In the genomic region with DNA sequence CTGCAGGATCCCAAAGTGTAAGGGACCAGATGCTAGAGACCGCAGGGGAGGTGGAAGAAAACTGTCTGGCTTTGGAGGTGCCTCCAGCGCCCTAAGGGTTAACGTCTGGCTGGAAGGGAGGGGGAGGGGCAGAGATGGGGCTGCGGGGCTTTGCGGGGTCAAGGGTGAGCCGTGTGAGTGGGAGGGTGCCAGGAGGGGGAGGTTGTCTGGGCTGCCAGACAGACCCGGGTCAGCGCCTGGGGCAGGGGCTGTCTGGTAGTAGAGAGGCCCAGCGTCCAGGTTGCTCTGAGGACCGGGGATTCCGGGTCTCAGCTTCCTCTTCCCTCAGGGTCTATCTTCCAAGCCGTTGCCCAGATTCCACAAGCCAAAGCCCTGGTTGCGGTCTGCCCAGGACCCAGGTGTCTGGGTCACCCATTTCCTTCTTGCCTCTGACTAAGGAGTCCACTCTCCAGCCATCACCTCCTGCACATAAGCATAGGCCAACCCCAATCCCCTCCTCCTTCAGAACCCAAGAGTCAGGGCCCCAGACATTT, we compare ENCODE assay signal across 8 mouse cellular contexts. TPM values are rescaled to one million over a fixed set of nuclear protein-coding genes. Genes with fewer than 3 reads are reported as not detected.
A peak's percentile ranks its signal among the peaks of the same experiment; 100 is the strongest.
DNase-seq lines count a peak whose midpoint lies in the region; ATAC-seq and TF ChIP-seq lines count a peak whose summit lies in the region.

No protein-coding gene starts in this region.

- intact Hi-C loops in left cerebral cortex, postnatal 10 days (cut with DNase I): no loop called here

- no peaks in the 10 kb centered on the region for H3K27me3 ChIP-seq in forebrain, postnatal 0 days (ENCODE audit: insufficient read depth, low read length)
- H3K27me3 ChIP-seq in hindbrain, embryonic 12.5 days: no peaks in the 10 kb centered on the region
- H3K27me3 ChIP-seq in megakaryocyte, embryonic 14.5 days (replicated peaks): peaks cover 29% of the 10 kb centered on the region

- H3K4me3 ChIP-seq in forebrain, postnatal 0 days (ENCODE audit: low read depth, low read length): peak overlapping the region; percentile 92
- peak overlapping the region; percentile 88 for H3K4me3 ChIP-seq in hindbrain, embryonic 12.5 days
- peak overlapping the region; percentile 97 for H3K4me3 ChIP-seq in megakaryocyte, embryonic 14.5 days (replicated peaks)

- H3K27ac ChIP-seq in forebrain, postnatal 0 days (ENCODE audit: low read depth, low read length): peak overlapping the region; percentile 100
- H3K27ac ChIP-seq in hindbrain, embryonic 12.5 days: peak overlapping the region; percentile 100

- 0% methylated on average over 13 of the region's 13 CpGs for WGBS in forebrain, postnatal 0 days
- WGBS in hindbrain, embryonic 12.5 days: 0% methylated on average over 13 of the region's 13 CpGs

- ATAC-seq in forebrain, postnatal 0 days: peak; percentile 6; the same call in 1 of the 2 replicates
- peak; percentile 30 for ATAC-seq in hindbrain, embryonic 12.5 days (ENCODE audit: low FRiP score)

- peak overlapping the region; percentile 90 for H3K4me2 ChIP-seq in forebrain, postnatal 0 days (ENCODE audit: low read depth)
- peak overlapping the region; percentile 92 for H3K4me2 ChIP-seq in hindbrain, embryonic 12.5 days (replicated peaks)

- H3K36me3 ChIP-seq in forebrain, postnatal 0 days (ENCODE audit: insufficient read depth): peaks cover 8% of the 10 kb centered on the region; the same call in 1 of the 2 replicates
- peaks cover 21% of the 10 kb centered on the region for H3K36me3 ChIP-seq in hindbrain, embryonic 12.5 days
- H3K36me3 ChIP-seq in megakaryocyte, embryonic 14.5 days (replicated peaks; ENCODE audit: low read length): no peaks in the 10 kb centered on the region

- no peak for TF ChIP-seq CTCF in forebrain, postnatal 0 days (IDR thresholded peaks at IDR 0.05; ENCODE audit: low read depth)

- no peaks in the 10 kb centered on the region for H3K9me3 ChIP-seq in forebrain, postnatal 0 days (ENCODE audit: low read length)
- H3K9me3 ChIP-seq in hindbrain, embryonic 12.5 days (replicated peaks): no peaks in the 10 kb centered on the region
- H3K9me3 ChIP-seq in megakaryocyte, embryonic 14.5 days: no peaks in the 10 kb centered on the region

- H3K9ac ChIP-seq in forebrain, postnatal 0 days: peak overlapping the region; percentile 98
- peak overlapping the region; percentile 95 for H3K9ac ChIP-seq in hindbrain, embryonic 12.5 days

- peak; percentile 73 for DNase-seq in NIH3T3 (ENCODE audit: low read depth)
- DNase-seq in cerebellum, adult 18-20 months: peak; percentile 69 to 77
- peak; percentile 77 for DNase-seq in forebrain, postnatal 0 days
- DNase-seq in left cerebral cortex, postnatal 10 days (ENCODE audit: extremely low spot score in 1 of 2, low spot score in 2 of 2): peak; percentile 42 to 87
- peak; percentile 47 for DNase-seq in right cerebral cortex, postnatal 25 days
- no peak for DNase-seq in B cell, adult 2 months

- H3K4me1 ChIP-seq in forebrain, postnatal 0 days (ENCODE audit: insufficient read depth): peaks cover 26% of the 10 kb centered on the region
- H3K4me1 ChIP-seq in hindbrain, embryonic 12.5 days: peaks cover 35% of the 10 kb centered on the region
- peaks cover 32% of the 10 kb centered on the region for H3K4me1 ChIP-seq in megakaryocyte, embryonic 14.5 days

RNA-seq across cellular contexts. Expression of a gene that starts 0.8 kb away (rescaled TPM):
- total RNA-seq in forebrain, postnatal 0 days (2014; rRNA removed): 18.5 and 20.8 TPM in 2 replicates
- polyA plus RNA-seq in forebrain, postnatal 0 days (2015; fragmentation: Nextera tagmentation; extraction: Ambion mirVana): 5.1 and 10.7 TPM in 2 replicates
- polyA plus RNA-seq in hindbrain, embryonic 12.5 days (2016; fragmentation: Nextera tagmentation; extraction: Ambion mirVana): 50.5 and 56.4 TPM in 2 replicates
- total RNA-seq in left cerebral cortex, postnatal 10 days (2021): 10 to 100 TPM; 80.5 to 82.2 TPM
- polyA plus RNA-seq in megakaryocyte, embryonic 14.5 days (2012; ENCODE audit: insufficient read depth, low replicate concordance): 5.5 TPM in 1 of 2 replicates, not detected in the other

RNA-seq across cellular contexts. Expression of a gene that starts 27.3 kb away (rescaled TPM):
- total RNA-seq in forebrain, postnatal 0 days (2014; rRNA removed): 0.23 and 0.90 TPM in 2 replicates
- 0.20 and 0.53 TPM in 2 replicates for polyA plus RNA-seq in forebrain, postnatal 0 days (2015; fragmentation: Nextera tagmentation; extraction: Ambion mirVana)
- 1.3 and 1.4 TPM in 2 replicates for polyA plus RNA-seq in hindbrain, embryonic 12.5 days (2016; fragmentation: Nextera tagmentation; extraction: Ambion mirVana)
- total RNA-seq in left cerebral cortex, postnatal 10 days (2021): under 1 TPM; 0.20 to 0.64 TPM
- not detected in 2 replicates for polyA plus RNA-seq in megakaryocyte, embryonic 14.5 days (2012; ENCODE audit: insufficient read depth, low replicate concordance)

RNA-seq across cellular contexts. Expression of a gene that starts 56.0 kb away (rescaled TPM):
- total RNA-seq in forebrain, postnatal 0 days (2014; rRNA removed): 0.69 TPM in 1 of 2 replicates, not detected in the other
- 0.16 TPM in 1 of 2 replicates, not detected in the other for polyA plus RNA-seq in forebrain, postnatal 0 days (2015; fragmentation: Nextera tagmentation; extraction: Ambion mirVana)
- 0.23 TPM in 1 of 2 replicates, not detected in the other for polyA plus RNA-seq in hindbrain, embryonic 12.5 days (2016; fragmentation: Nextera tagmentation; extraction: Ambion mirVana)
- not detected for total RNA-seq in left cerebral cortex, postnatal 10 days (2021)
- 0.76 TPM in 1 of 2 replicates, not detected in the other for polyA plus RNA-seq in megakaryocyte, embryonic 14.5 days (2012; ENCODE audit: insufficient read depth, low replicate concordance)

RNA-seq across cellular contexts. Expression of a gene that starts 59.9 kb away (rescaled TPM):
- 0.38 TPM in 1 of 2 replicates, not detected in the other for total RNA-seq in forebrain, postnatal 0 days (2014; rRNA removed)
- 0.28 and 0.56 TPM in 2 replicates for polyA plus RNA-seq in forebrain, postnatal 0 days (2015; fragmentation: Nextera tagmentation; extraction: Ambion mirVana)
- polyA plus RNA-seq in hindbrain, embryonic 12.5 days (2016; fragmentation: Nextera tagmentation; extraction: Ambion mirVana): not detected in 2 replicates
- not detected for total RNA-seq in left cerebral cortex, postnatal 10 days (2021)
- polyA plus RNA-seq in megakaryocyte, embryonic 14.5 days (2012; ENCODE audit: insufficient read depth, low replicate concordance): 1.1 TPM in 1 of 2 replicates, not detected in the other

RNA-seq across cellular contexts. Expression of a gene that starts 59.9 kb away (rescaled TPM):
- total RNA-seq in forebrain, postnatal 0 days (2014; rRNA removed): not detected in 2 replicates
- polyA plus RNA-seq in forebrain, postnatal 0 days (2015; fragmentation: Nextera tagmentation; extraction: Ambion mirVana): not detected in 2 replicates
- polyA plus RNA-seq in hindbrain, embryonic 12.5 days (2016; fragmentation: Nextera tagmentation; extraction: Ambion mirVana): not detected in 2 replicates
- total RNA-seq in left cerebral cortex, postnatal 10 days (2021): not detected
- not detected in 2 replicates for polyA plus RNA-seq in megakaryocyte, embryonic 14.5 days (2012; ENCODE audit: insufficient read depth, low replicate concordance)

Comparison
In these comparisons a context has a peak if more than half of its experiments do, and no peak if none do; other contexts are left out.
1. DNase-seq: peak in NIH3T3 (single experiment), cerebellum, adult 18-20 months (2 of 2), forebrain, postnatal 0 days (single experiment), left cerebral cortex, postnatal 10 days (2 of 2) and right cerebral cortex, postnatal 25 days (single experiment); none in B cell, adult 2 months (0 of 2).
2. Peak in every context shown above with its lines, with median percentiles within 50 percentile points of each other: H3K4me3 ChIP-seq.